Mouse (Mus musculus) CH12.LX (cell line): ENCODE measurements around the gene Fxr2. TPM values are rescaled to one million over a fixed set of nuclear protein-coding genes. Genes with fewer than 3 reads are reported as not detected.
A peak's percentile ranks its signal among the peaks of the same experiment; 100 is the strongest.

Source experiments
- DNase-seq: peaks from one replicate; pipeline ENCODE4 v3.0.0-alpha.2; 2013; ENCODE audit errors: extremely low read depth
- H3K27ac ChIP-seq: 2 replicates; pipeline ENCODE4 v1.5.1; 2012; ENCODE audit warnings: low read depth, mild to moderate bottlenecking, control low read depth, moderate library complexity; ENCODE audit not compliant: insufficient read depth
- H3K27me3 ChIP-seq: replicated peaks from 2 replicates; pipeline ENCODE3; 2012; ENCODE audit warnings: inconsistent platforms
- H3K36me3 ChIP-seq, 2 experiments: replicated peaks in 1 of 2; 2 replicates each; pipeline versions ENCODE3 to v1.6.1; 2012; ENCODE audit warnings: inconsistent platforms in 1 of 2, low read length in 1 of 2, mild to moderate bottlenecking in 1 of 2, mixed read lengths in 1 of 2, moderate library complexity in 1 of 2; ENCODE audit not compliant: control insufficient read depth in 1 of 2, insufficient read depth in 1 of 2
- H3K4me1 ChIP-seq, 2 experiments: 2 replicates each; pipeline ENCODE4 v1.6.1; 2012; ENCODE audit warnings: inconsistent platforms in 1 of 2, moderate library complexity in 1 of 2; ENCODE audit not compliant: insufficient read depth in 2 of 2, control insufficient read depth in 1 of 2
- H3K4me2 ChIP-seq: 2 replicates; pipeline ENCODE4 v1.6.1; 2012; ENCODE audit warnings: low read depth, mild to moderate bottlenecking, control low read depth; ENCODE audit not compliant: poor library complexity, insufficient read depth, severe bottlenecking
- H3K4me3 ChIP-seq, 3 experiments: fragments of 150-350 bp in 1 of 3; sonication (generic) in 1 of 3; replicated peaks in 1 of 3; 2 replicates each; pipeline versions ENCODE3 to v1.5.1; 2011 to 2012; ENCODE audit warnings: low read depth in 2 of 3, low read length in 2 of 3, mild to moderate bottlenecking in 2 of 3, moderate library complexity in 2 of 3, control low read depth in 1 of 3, improper control_type of control experiment in 1 of 3, inconsistent platforms in 1 of 3, mixed read lengths in 1 of 3; ENCODE audit not compliant: poor library complexity in 1 of 3
- H3K79me2 ChIP-seq: replicated peaks from 2 replicates; pipeline ENCODE4 v1.6.1; 2012; ENCODE audit warnings: mild to moderate bottlenecking, moderate library complexity; ENCODE audit not compliant: control insufficient read depth, poor library complexity, insufficient read depth, severe bottlenecking; ENCODE audit errors: extremely low read depth
- H3K9ac ChIP-seq: 2 replicates; pipeline ENCODE4 v1.6.1; 2012; ENCODE audit warnings: low read depth, mild to moderate bottlenecking, control low read depth, moderate library complexity; ENCODE audit not compliant: insufficient read depth
- H3K9me3 ChIP-seq: replicated peaks from 2 replicates; pipeline ENCODE3; 2012; ENCODE audit warnings: low read length, inconsistent platforms, mixed read lengths
- BHLHE40 ChIP-seq: IDR thresholded peaks from 2 replicates; pipeline ENCODE4 v1.6.1; 2011; ENCODE audit warnings: mild to moderate bottlenecking, low read depth, low read length, improper control_type of control experiment
- CHD1 ChIP-seq: IDR thresholded peaks from 2 replicates; pipeline ENCODE4 v1.6.1; 2012; ENCODE audit warnings: low read depth, low read length, improper control_type of control experiment, inconsistent platforms
- E2F4 ChIP-seq: IDR thresholded peaks from 2 replicates; pipeline ENCODE4 v1.6.1; 2011; ENCODE audit warnings: low read depth, low read length, improper control_type of control experiment; ENCODE audit not compliant: insufficient replicate concordance
- ELF1 ChIP-seq: IDR thresholded peaks from 2 replicates; pipeline ENCODE4 v1.6.1; 2014; ENCODE audit warnings: low read depth, mild to moderate bottlenecking, inconsistent platforms, low read length, improper control_type of control experiment
- EP300 ChIP-seq: IDR thresholded peaks from 2 replicates; pipeline ENCODE4 v1.6.1; 2011; ENCODE audit warnings: low read length, improper control_type of control experiment
- ETS1 ChIP-seq: conservative IDR thresholded peaks from 2 replicates; pipeline ENCODE4 v1.6.1; 2012; ENCODE audit warnings: low read depth, mild to moderate bottlenecking, inconsistent platforms, low read length, improper control_type of control experiment, moderate library complexity
- HCFC1 ChIP-seq: IDR thresholded peaks from 2 replicates; pipeline ENCODE4 v1.6.1; 2012; ENCODE audit warnings: low read depth, mild to moderate bottlenecking, inconsistent platforms, low read length, improper control_type of control experiment
- IRF4 ChIP-seq: IDR thresholded peaks from 2 replicates; pipeline ENCODE4 v1.6.1; 2014; ENCODE audit warnings: low read depth, mild to moderate bottlenecking, inconsistent platforms, low read length, improper control_type of control experiment
- JUN ChIP-seq: IDR thresholded peaks from 2 replicates; pipeline ENCODE4 v1.6.1; 2011; ENCODE audit warnings: low read depth, mild to moderate bottlenecking, low read length, improper control_type of control experiment, moderate library complexity; ENCODE audit not compliant: insufficient read depth
- JUND ChIP-seq: conservative IDR thresholded peaks from 2 replicates; pipeline ENCODE4 v1.6.1; 2011; ENCODE audit warnings: low read depth, low read length, improper control_type of control experiment
- KAT2A ChIP-seq: IDR thresholded peaks from 2 replicates; pipeline ENCODE4 v1.6.1; 2012; ENCODE audit warnings: low read length, improper control_type of control experiment, inconsistent platforms; ENCODE audit not compliant: insufficient replicate concordance
- MAX ChIP-seq: IDR thresholded peaks from 2 replicates; pipeline ENCODE4 v1.6.1; 2011; ENCODE audit warnings: low read length, improper control_type of control experiment
- MAZ ChIP-seq: IDR thresholded peaks from 2 replicates; pipeline ENCODE4 v1.6.1; 2012; ENCODE audit warnings: low read depth, mild to moderate bottlenecking, inconsistent platforms, low read length, improper control_type of control experiment, moderate library complexity
- MXI1 ChIP-seq: IDR thresholded peaks from 2 replicates; pipeline ENCODE4 v1.6.1; 2011; ENCODE audit warnings: mild to moderate bottlenecking, low read depth, low read length, improper control_type of control experiment
- MYC ChIP-seq: IDR thresholded peaks from 2 replicates; pipeline ENCODE4 v1.6.1; 2011; ENCODE audit warnings: low read depth, mild to moderate bottlenecking, improper control_type of control experiment, low read length
- NRF1 ChIP-seq: IDR thresholded peaks from 2 replicates; pipeline ENCODE4 v1.6.1; 2014; ENCODE audit warnings: low read depth, mild to moderate bottlenecking, inconsistent platforms, low read length, improper control_type of control experiment, moderate library complexity
- PAX5 ChIP-seq: IDR thresholded peaks from 2 replicates; pipeline ENCODE4 v1.6.1; 2012; ENCODE audit warnings: low read length, inconsistent platforms, mixed read lengths
- POLR2A ChIP-seq: IDR thresholded peaks from 2 replicates; pipeline ENCODE4 v1.6.1; 2011; ENCODE audit warnings: low read depth, mild to moderate bottlenecking, improper control_type of control experiment, low read length
- POLR2AphosphoS2 ChIP-seq: IDR thresholded peaks from 2 replicates; pipeline ENCODE4 v1.6.1; 2011; ENCODE audit warnings: low read depth, low read length, improper control_type of control experiment
- RAD21 ChIP-seq: IDR thresholded peaks from 2 replicates; pipeline ENCODE4 v1.6.1; 2011; ENCODE audit warnings: low read depth, mild to moderate bottlenecking, low read length, improper control_type of control experiment, moderate library complexity
- SIN3A ChIP-seq: IDR thresholded peaks from 2 replicates; pipeline ENCODE4 v1.6.1; 2012; ENCODE audit warnings: low read length, improper control_type of control experiment, inconsistent platforms
- SMC3 ChIP-seq: IDR thresholded peaks from 2 replicates; pipeline ENCODE4 v1.6.1; 2011; ENCODE audit warnings: low read depth, low read length, improper control_type of control experiment
- TBP ChIP-seq: conservative IDR thresholded peaks from 2 replicates; pipeline ENCODE4 v1.6.1; 2011; ENCODE audit warnings: low read depth, low read length, improper control_type of control experiment
- TCF12 ChIP-seq: IDR thresholded peaks from 2 replicates; pipeline ENCODE4 v1.6.1; 2014; ENCODE audit warnings: low read depth, mild to moderate bottlenecking, inconsistent platforms, low read length, improper control_type of control experiment
- UBTF ChIP-seq: IDR thresholded peaks from 2 replicates; pipeline ENCODE4 v1.6.1; 2012; ENCODE audit warnings: low read depth, mild to moderate bottlenecking, inconsistent platforms, low read length, improper control_type of control experiment, moderate library complexity
- USF2 ChIP-seq: conservative IDR thresholded peaks from 2 replicates; pipeline ENCODE4 v1.6.1; 2011; ENCODE audit warnings: low read depth, low read length, improper control_type of control experiment
- ZKSCAN1 ChIP-seq: IDR thresholded peaks from 2 replicates; pipeline ENCODE4 v1.6.1; 2012; ENCODE audit warnings: low read depth, inconsistent platforms, low read length, improper control_type of control experiment, borderline replicate concordance
- ZMIZ1 ChIP-seq: IDR thresholded peaks from 2 replicates; pipeline ENCODE4 v1.6.1; 2012; ENCODE audit warnings: low read depth, mild to moderate bottlenecking, inconsistent platforms, low read length, improper control_type of control experiment
- dilution Hi-C: fragments of 300-500 bp; cut with MboI; formaldehyde crosslinking; loops from 2 replicates; pipeline ENCODE4 v1.14.3; 2020; ENCODE audit warnings: low sequenced_read_pairs; ENCODE audit not compliant: extremely low pct_unique_long_range_greater_than_20kb, extremely low pct_ligation_motif_present
- in situ Hi-C: fragments of 300-500 bp; cut with MboI; formaldehyde crosslinking; loops from 3 replicates; pipeline ENCODE4 v1.14.3; 2019; ENCODE audit warnings: low sequenced_read_pairs, low pct_ligation_motif_present, low pct_unique_long_range_greater_than_20kb, mixed read lengths
- polyA plus RNA-seq: library from polyadenylated mRNA; unstranded; fragments of >175 nt; gene quantifications from 2 replicates; pipeline ENCODE4 v1.2.1, GENCODE M21; 2012; ENCODE audit warnings: low read depth; ENCODE audit not compliant: insufficient read length
- total RNA-seq, 2 experiments: library from RNA; depleted of rRNA; stranded (reverse); fragments of 300-350 nt in 1 of 2; fragments of >200 nt in 1 of 2; gene quantifications; 2 replicates each; pipeline ENCODE4 v1.2.3; 2012 to 2014

The Fxr2 gene
- total and polyA plus RNA-seq, 3 experiments = 83.3 to 96.4 (median 90.5) TPM

DNA sequence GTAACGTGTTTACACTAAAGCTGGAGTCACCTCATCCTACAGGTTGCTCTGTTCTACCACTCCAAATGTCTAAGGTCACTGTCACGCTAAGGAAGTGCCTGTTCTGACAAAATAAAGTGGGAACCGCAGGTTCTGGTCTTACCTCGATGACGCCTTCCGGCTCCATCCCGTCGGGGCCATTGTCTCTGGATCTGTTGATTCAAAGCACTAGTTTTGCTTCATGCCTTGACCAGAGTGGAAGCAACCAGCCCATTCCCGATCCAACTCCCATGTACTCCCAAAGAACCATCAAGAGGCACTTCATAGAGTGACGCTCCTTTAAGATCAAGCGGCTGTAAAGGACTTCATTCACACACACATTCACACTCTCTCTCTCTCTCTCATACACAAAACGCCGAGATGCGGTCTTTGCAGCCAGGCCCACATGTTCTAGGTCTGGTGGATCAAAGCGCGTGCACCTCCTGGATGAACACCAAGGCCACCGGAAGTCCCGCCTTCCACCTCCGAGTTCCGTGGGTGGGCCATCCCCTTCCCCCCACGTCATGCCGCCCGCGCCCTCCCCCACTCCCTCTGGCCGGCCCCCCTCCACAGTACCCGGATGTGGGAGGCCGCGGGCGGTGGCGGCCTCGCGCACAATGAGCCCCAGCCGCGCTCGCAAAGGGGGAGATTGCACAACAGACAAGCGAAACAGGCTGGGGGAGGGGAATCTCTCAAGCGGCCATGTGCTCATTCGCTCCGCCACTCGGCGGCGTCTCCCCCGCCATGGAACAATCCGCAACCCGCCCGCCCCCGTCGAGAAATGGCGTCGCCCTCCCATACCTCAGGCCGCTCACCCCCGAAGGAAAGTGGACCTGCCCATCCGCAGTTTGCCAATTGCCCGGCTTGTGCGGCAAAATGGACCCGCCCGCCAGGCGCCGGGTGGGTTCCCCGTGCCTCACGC lies 38.3 kb downstream of the Fxr2 start (continued):
- no peak for TF ChIP-seq TBP
- TF ChIP-seq ETS1 = peak; percentile 56
- TF ChIP-seq BHLHE40 = peak; percentile 66; the same call in 1 of the 2 replicates
- TF ChIP-seq ZMIZ1 = peak; percentile 78
- TF ChIP-seq RAD21 = no peak

DNA sequence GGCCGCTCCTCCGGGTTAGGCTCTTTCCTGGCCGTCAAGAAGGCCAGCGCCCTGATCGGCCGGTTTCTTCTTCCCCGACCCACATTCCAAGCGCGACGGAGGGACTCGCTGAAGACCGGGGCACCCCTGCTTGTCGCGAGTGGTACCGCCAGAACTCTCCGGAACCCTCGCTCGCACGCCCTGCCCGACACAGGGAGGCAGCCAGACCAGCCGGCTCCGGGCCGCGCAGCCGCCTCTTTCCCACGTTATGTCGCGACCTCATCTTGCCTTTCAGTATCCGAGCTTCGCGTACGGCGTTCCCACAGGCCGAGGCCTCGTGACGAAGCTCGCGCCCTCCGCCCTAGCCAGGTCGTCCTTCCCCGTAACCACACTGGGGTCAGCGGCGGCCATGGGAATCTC lies 38.9 kb downstream of the Fxr2 start:
- Histone ChIP-seq H3K27ac (peak overlapping the region; percentile 88), H3K27me3 (no peaks in the 10 kb centered on the region), H3K9ac (peak overlapping the region; percentile 99), H3K4me2 (no peak overlapping the region), H3K36me3 (peaks cover 67 to 82% of the 10 kb centered on the region in 2 experiments), H3K9me3 (no peaks in the 10 kb centered on the region), H3K4me1 (peaks cover 8 to 59% of the 10 kb centered on the region in 2 experiments; a peak in 3 of 4 replicates), H3K79me2 (peaks cover 57% of the 10 kb centered on the region), H3K4me3 (peak overlapping the region; percentile 74 to 94 (median 75))
- no peak for DNase-seq
- dilution Hi-C loops = no loop called here
- peak; percentile 94 for TF ChIP-seq CHD1
- no peak for TF ChIP-seq JUN
- in situ Hi-C loops = no loop called here

DNA sequence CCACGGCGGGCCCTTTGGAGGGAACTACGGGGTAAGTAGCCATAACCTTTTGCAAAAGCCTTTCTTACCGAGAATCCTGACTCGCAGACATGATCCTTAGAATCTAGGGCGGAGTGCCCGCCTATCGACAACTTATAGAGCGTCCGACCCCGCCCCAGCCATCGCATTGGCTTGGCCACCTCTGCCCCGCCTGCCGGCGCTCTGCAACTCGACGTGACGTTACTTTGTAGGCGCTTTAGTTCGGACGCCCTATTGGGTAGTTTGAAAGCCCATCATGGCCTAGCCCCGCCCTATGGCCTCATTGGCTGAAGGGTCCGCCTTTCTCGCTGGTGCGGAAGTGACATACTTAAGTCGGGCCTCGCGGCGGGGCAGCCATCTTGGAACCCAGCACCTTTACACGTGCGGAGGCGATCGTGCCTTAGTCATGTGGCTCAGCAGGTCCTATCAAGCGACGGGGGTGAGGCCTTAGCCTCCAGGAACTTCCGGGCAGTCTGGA lies 39.5 kb downstream of the Fxr2 start, which contains the start of gene Eif4a1:
TSS of gene Eif4a1 (minus strand) at position 213 of the 496 bp plus-strand sequence.
- no peaks in the 10 kb centered on the region for H3K9me3 ChIP-seq
- dilution Hi-C loops = no loop called here
- H3K27ac ChIP-seq = peak within 1 kb of the TSS; percentile 88
- peaks cover 70 to 86% of the 10 kb centered on the region in 2 experiments for H3K36me3 ChIP-seq
- H3K79me2 ChIP-seq = peaks cover 57% of the 10 kb centered on the region
- peaks cover 8 to 61% of the 10 kb centered on the region in 2 experiments; a peak in 3 of 4 replicates for H3K4me1 ChIP-seq
- peak within 1 kb of the TSS; percentile 95 for H3K4me2 ChIP-seq
- in situ Hi-C loops = no loop called here
- no peaks in the 10 kb centered on the region for H3K27me3 ChIP-seq
- H3K9ac ChIP-seq = peak within 1 kb of the TSS; percentile 99
- peak within 1 kb of the TSS; percentile 74 to 94 (median 75) for H3K4me3 ChIP-seq
- peak; percentile 100 for DNase-seq
- TF ChIP-seq UBTF (no peak), NRF1 (peak; percentile 72), ZMIZ1 (peak; percentile 99), CHD1 (no peak), SIN3A (peak; percentile 87), EP300 (no peak), KAT2A (peak; percentile 73; the same call in 1 of the 2 replicates), ELF1 (peak; percentile 98), PAX5 (no peak), HCFC1 (peak; percentile 87), JUND (no peak), IRF4 (peak; percentile 14; the same call in 1 of the 2 replicates), MXI1 (peak; percentile 95), E2F4 (peak; percentile 71; the same call in 1 of the 2 replicates), MAZ (no peak), SMC3 (no peak), POLR2A (peak; percentile 100), TCF12 (peak; percentile 90), POLR2AphosphoS2 (peak; percentile 100), MYC (peak; percentile 100), MAX (peak; percentile 100), ZKSCAN1 (no peak), ETS1 (peak; percentile 65), USF2 (peak; percentile 91)
